Mouse (Mus musculus): Measurements from ENCODE around the gene Rnaset2a. TPM values are rescaled to one million over a fixed set of nuclear protein-coding genes. Genes with fewer than 3 reads are reported as not detected.
"Not testable (repeated sequence)": the region's sequence is repeated elsewhere in the genome, so short reads cannot be mapped to it uniquely, and the experiment has no call there.

The Rnaset2a gene
- total RNA-seq (2021) = 1 to 10 TPM; 4.6 to 5.1 TPM

DNA sequence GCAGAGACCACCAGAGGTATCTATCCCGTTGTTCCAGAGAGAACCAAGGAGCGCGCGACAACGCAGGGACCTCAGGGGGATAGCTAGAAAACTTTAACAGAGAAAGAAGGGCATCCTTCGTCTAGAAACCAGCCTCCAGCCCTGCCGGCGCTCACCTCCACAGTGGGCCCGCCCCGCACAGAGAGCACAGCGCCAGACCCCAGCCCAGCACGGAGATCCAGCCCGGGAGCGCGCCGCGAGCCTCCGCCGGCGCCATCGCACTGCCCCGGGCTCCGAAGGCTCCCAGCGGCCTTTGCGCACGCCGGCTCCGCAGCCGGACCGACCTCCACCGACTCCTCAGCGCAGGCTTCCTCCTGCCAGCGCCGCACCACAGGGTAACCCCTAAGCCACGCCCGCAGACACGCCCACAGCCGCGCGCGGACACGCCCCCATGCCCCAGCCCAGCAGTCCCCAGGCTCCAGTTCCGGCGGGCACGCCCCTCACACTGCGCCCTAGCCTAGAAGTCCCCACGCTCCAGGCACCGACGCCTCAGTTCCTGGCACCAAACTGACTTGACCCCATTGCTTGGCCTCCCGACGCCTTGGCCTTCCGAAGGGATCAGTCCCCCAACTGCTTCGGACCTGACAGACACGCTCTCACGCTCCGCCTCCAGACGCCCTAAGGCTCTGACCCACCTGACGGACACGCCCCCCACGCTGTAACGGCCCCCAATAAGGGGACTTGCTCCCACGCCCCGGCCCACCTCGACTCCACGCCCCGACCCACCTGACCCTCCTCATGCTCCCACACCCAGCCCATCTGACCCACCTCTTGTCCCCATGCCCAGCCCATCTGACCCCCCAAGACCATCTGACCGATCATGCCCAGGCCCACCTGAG, at the start of gene Rnaset2a, which contains the start of gene Gm49673:
Gene Rnaset2a, minus strand, starts transcription at position 659 of the 878 bp plus-strand sequence.
Gene Gm49673, minus strand, starts transcription at position 350 of the 878 bp plus-strand sequence.
- DNase-seq (ENCODE audit: low spot score in 2 of 2) = peak in 1 of 2 experiments; percentile 9
- intact Hi-C loops (cut with DNase I) = not testable (repeated sequence)

DNA sequence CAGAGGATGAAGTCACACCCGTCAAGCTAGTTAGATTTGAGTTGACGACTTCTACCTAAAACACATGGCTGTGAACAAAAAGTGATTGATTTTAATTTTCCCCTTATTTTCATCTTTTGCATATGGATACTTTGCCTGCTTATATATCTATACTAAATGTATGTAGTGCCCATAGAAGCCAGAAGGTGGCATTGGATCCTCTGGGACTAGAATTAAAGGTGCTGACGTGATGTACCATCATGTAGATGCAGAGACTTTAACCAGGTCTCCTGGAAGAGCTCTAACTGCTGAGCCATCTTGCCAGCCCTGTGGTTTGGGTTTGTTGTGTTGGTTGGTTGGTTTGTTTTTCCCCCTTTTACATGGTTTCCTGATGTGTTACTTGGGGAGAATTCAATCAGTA, 49.8 kb upstream of the Rnaset2a start:
- DNase-seq (ENCODE audit: low spot score in 2 of 2) = no peak
- intact Hi-C loops (cut with DNase I) = loop anchor here (10.0 kb wide), 1 partner anchor 87 kb away; the partner anchor contains the start of gene Mpc1

DNA sequence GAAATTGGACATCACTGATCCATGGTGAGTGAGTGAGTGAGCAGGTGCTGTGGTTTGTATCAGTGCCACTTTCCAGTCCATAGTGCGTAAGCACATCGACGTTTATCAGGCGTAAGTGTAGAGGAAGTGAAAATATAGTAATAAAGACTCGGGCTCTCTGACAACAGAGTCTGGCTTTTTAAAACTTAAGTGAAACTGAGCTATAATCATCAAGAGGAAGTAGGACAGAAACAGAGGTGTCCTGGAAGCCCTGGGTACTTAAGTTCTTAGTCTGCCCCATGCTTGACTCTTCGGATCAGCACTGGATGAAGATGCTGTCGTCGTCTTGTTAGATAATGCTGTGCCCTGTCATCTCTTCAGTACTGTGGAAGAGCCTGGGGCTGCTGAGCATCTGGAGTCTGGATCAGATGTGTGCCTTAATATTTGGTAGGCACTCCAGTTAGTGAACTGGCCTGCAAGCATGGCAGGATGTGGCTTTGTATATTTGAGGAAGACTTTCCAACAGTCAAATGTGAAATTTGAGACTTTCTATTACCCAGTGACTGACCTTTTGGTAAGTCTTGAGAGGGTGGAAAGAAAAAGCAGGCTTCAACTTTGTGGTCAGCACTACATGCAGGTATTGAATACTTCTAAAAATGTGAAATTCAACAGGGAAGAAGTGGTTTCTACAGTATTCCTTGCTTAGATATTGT, 47.9 kb upstream of the Rnaset2a start:
- intact Hi-C loops (cut with DNase I) = loop anchor here (10.0 kb wide), 1 partner anchor 89 kb away; the partner anchor contains the start of gene Mpc1
- DNase-seq (ENCODE audit: low spot score in 2 of 2) = no peak

DNA sequence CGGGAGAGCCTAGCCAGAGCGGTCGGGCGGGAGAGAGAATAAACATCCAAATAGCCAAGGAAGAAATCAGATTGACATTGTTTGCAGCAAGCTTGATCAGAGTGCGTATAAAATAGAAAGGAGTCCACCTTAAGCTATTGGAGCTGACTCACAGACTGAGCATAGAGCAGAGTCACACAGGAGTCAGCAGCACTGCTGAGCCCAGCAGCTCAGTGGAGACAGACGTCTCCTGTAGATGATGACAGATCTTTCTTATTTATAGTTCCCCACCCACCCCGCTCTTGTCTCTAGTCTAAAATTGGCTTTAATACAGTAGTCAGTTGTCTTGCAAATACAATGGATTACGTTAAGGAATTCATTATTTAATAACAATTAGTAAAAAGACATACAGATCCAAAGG, 45.8 kb upstream of the Rnaset2a start:
- no peak for DNase-seq (ENCODE audit: low spot score in 2 of 2)
- intact Hi-C loops (cut with DNase I) = loop anchor here (10.0 kb wide), 1 partner anchor 91 kb away; the partner anchor contains the start of gene Mpc1

DNA sequence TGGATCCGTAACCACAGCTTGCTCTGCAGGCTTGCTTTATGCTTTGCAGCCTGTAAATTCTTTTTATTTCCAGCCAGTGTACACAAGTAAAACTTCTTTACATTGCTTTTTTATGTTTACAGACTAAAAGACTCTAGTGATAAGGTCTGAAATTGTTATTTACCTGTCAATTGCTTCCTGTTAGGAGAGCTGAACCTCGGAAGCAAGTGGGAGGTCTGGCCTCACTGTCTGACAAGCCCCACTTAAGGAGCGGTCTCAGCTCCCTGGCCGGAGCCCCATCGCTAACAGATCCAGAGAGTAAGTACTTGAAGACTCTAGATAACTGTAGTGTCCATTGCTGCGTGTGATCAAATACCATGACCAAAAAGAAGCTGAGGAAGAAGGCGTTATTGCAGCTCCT, 36.3 kb upstream of the Rnaset2a start:
- intact Hi-C loops (cut with DNase I) = no loop called here
- DNase-seq (ENCODE audit: low spot score in 2 of 2) = no peak

DNA sequence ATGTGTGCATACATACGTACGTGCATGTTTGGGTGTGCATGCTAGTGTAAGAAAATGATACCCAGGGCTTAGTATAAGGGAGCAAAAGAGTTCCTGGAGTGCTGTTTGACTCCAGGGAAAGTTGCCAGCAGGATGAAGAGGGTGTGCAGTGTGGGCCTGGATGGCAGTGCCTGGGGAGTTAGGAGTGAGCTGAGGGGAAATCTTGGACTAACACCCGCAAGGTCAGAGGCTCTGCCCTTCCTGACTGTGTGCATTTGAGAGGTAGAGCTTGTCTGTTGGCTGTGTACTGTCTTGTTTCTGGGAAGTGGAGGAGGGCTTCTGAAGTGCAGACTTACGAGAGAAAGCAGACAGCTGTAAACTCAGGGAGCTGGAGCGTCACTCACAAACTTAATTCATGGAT, 35.9 kb upstream of the Rnaset2a start:
- DNase-seq (ENCODE audit: low spot score in 2 of 2) = no peak
- intact Hi-C loops (cut with DNase I) = no loop called here

DNA sequence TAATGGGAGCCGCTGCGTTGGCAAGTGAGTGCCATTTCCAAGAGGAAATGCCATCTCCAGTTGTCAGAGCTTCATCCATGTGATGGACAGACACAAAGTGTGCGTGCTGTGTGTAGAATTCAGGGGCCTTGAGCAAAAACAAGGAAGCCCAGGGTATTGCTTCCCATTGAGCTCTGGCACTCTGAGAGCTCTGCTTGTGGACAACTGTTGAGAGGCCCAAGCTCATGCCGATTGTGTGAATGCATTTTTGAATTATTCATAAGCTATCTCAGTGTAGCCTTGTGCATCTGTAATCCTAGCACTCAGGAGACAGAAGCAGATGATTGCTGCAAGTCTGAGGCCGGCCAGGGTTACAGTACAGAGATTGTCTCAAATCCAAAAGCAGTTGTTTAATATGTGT, 29.2 kb upstream of the Rnaset2a start:
- DNase-seq (ENCODE audit: low spot score in 2 of 2) = no peak
- intact Hi-C loops (cut with DNase I) = no loop called here

DNA sequence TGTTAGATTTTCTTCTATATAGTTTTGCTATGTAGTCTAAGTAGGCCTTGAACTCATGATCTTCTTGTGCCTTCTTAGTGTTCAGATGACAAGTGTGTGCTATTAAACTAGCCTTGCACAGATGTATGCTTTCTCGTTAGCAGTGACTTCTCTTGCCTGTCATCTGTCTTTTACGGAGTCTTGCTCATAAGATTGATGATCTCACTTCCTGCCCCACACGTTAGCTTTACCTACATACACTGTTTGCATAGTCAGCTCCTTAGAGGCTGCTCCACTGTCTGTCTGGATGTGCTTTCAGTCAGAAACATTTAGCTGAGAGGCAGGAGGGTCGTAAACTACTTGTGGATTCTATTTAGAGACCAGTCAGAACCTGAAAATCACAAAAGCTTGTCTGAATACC, 23.2 kb upstream of the Rnaset2a start:
- intact Hi-C loops (cut with DNase I) = no loop called here
- DNase-seq (ENCODE audit: low spot score in 2 of 2) = no peak

DNA sequence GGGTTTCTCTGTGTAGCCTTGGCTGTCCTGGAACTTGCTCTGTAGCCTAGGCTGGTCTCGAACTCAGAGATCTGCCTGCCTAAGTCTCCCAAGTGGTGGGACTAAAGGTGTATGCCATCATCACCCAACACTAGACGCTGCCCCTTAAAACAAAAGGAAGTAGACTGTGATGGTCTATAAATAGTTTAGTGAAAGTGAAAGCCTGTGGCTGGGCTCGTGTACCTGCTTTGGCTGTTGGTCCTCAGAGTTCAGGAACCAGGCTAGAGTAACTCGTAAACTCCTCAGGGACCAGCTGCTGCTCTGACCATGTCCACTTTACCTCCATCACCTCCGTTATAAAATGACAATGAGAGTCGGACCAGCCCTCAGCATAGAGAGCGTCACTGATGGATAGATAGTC, 22.4 kb upstream of the Rnaset2a start:
- DNase-seq (ENCODE audit: low spot score in 2 of 2) = no peak
- intact Hi-C loops (cut with DNase I) = no loop called here

DNA sequence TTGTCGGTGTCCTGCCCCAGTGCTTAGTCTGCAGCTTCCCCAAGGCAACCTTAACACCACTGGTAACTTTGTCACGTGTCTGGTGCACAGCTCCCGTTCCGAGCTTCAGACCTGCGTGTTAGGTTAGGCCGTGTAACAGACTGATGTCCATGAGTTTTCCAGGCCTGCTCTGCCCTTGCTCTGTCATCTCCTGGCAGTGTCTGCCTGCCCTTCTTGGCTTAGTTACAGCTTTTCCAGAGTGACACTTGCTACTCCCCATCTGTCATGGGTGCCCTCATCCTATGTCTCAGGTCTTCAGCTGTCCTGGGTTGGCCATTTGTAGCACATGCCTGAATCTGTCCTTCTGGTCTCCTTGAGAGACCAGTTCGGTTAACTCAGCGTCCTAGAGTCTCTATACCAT, 19.5 kb upstream of the Rnaset2a start:
- intact Hi-C loops (cut with DNase I); DNase-seq (ENCODE audit: low spot score in 2 of 2): not testable (repeated sequence)

DNA sequence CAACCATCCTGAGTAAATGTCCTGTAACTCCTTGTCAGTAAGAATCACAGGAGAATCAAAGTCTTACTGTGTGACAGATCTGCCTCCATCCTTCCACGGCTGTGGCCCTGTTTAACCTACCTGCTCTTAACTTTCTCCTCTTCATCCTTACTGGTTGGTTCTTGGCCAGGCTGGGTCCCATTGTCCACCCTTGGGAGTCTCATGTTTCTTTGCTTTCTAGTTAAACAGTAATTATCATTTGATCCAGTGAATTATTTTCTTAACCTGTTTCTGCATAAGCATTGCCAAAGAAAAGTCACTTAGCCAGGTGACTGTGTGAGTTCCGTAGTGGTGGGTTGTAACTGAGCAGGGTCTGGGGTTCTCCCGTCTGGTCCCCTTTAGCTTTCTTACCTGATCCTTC, 18.6 kb upstream of the Rnaset2a start:
- intact Hi-C loops (cut with DNase I) = not testable (repeated sequence)

DNA sequence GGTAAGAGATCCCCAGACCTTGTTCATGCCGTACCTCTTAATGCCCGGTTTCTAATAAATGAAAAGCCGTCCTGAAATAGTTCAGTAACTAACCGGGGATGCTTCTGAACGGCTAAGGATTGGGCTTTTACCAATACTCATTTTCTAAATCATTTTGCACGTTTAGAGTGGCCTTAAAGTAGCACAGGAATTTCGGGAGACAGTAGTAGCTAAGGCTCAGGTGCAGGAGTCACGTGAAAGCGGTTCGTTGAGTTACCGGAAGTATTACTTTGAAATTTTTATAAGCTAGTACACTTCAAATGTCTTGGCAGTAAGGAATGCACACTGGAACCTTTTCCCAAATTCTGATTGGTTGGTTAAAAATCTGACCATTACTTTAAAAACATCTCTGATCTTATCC, 18.1 kb upstream of the Rnaset2a start:
- intact Hi-C loops (cut with DNase I) = not testable (repeated sequence)

More for the DNA sequence above, 18.6 kb upstream of the Rnaset2a start:
- not testable (repeated sequence) for DNase-seq (ENCODE audit: low spot score in 2 of 2)

DNA sequence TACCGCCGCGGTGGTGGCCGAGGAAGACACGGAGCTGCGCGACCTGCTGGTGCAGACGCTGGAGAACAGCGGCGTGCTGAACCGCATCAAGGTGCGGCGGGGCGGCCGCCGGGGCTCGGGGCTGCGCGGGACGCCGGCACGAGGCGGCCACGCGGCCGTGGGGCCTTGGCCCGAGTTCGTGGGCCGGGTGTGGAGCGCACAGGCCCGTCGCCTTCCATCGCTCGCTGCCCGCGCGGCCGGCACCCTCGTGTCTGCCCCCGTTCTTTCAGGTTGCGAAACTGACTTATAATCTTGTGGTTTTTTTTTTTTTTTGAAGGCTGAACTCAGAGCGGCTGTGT, 17.7 kb upstream of the Rnaset2a start:
- DNase-seq (ENCODE audit: low spot score in 2 of 2) = peak; percentile 55 to 66
- intact Hi-C loops (cut with DNase I) = not testable (repeated sequence)

More for the DNA sequence above, 18.1 kb upstream of the Rnaset2a start:
- DNase-seq (ENCODE audit: low spot score in 2 of 2) = not testable (repeated sequence)

DNA sequence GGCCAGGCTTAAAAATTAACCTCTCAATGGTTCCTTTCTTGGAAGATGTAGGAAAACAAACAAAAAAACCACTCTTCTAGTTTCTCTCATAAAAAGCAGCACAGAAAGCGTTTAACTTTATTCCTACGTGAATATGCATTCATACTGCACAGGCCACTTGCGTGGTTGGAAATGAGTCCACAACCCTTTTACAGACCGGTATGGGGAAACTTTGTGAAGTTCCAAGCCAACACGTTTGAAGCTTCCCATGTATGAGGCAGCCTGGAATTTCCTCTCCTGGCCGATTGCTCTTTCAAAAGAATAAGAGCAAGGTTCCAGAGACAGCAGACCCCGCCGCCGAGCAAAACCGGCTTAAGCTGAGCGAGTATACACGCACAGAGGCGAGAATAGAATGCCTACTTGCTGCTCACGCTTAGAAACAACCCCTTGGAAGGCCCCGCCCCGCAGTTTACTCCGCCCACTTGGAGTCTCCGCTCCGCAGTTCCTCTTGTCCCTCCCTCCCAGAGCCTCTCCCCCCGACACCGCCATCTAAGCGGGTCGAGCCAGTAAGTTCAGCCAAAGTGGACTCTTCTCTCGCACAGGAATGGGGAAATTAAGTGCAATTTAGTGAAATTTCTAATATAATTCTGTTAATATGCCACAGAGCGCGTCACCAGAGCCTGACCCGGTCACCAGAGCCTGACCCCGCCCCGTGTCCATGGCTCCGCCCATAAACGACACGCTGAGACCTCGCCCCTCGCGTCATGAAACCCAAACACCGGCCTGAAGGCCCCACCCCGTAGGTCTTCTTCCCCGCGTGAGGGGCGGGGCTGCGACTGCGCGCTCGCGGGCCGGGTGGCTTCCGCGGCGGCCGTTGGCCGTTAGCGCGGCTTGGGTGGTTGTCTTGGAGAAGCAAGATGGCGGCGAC, 17.1 kb upstream of the Rnaset2a start, which contains the start of gene Fgfr1op:
Gene Fgfr1op, plus strand, starts transcription at position 801 of the 907 bp plus-strand sequence.
- intact Hi-C loops (cut with DNase I) = not testable (repeated sequence)
- DNase-seq (ENCODE audit: low spot score in 2 of 2) = peak; percentile 82 to 86

DNA sequence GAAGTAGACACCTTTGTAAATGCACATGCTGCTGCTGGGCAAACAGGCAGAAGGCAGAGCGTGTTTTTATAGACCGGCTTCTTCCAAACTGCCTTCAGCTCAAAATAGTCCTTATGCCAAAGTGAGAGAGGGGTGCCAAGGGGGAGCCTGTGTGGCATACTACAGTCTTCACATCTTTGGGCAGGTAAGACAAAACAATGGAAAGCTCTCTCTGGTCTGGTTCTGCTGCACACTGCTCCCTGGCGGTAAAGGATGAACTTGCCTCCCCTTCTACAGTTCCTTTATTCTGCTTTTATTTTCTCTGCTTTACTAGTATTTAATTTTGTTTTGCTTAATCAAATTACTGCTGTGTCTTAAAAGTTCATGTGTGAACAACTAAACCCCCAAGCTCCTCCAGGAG, 13.1 kb upstream of the Rnaset2a start:
- DNase-seq (ENCODE audit: low spot score in 2 of 2); intact Hi-C loops (cut with DNase I): not testable (repeated sequence)

DNA sequence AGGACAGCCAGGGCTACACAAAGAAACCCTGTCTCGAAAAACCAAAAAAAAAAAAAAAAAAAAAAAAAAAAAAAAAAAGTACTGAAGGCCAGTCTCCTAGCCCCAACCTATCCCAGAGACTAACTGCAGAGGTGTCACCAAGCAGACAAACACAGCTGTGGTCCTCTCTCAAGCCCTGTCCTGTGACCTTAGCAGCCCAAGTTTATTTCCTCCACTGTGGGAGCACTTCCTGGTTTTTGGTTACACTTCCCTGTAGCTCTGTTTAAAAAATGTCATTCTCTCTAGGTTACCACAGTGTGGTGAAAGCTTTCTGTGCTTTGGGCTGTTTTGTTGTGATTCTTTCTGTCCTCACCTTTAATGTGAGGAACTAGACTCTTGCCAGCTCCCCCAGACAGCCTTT, 10.7 kb upstream of the Rnaset2a start:
- intact Hi-C loops (cut with DNase I) = not testable (repeated sequence)

DNA sequence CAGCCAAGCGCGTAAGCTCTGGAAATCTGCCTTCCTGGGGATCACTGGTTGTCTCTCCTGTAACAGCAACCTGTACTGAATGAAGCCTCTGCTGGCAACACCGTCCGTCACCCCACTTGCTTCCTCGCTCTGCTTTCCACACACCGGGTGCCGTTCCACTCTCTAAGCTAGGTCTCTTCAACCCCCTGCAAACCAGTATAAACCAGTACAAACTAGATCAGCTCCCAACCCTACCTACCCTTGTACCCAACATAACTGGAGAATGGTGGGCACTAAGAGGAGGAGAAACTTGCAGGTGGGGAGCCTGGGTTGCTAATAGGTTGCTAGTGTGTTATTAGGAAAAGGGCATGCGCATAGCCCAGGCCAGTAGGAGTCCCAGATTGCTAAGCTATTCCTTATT, 8.1 kb upstream of the Rnaset2a start:
- intact Hi-C loops (cut with DNase I); DNase-seq (ENCODE audit: low spot score in 2 of 2): not testable (repeated sequence)

More for the DNA sequence above, 10.7 kb upstream of the Rnaset2a start:
- DNase-seq (ENCODE audit: low spot score in 2 of 2) = not testable (repeated sequence)

DNA sequence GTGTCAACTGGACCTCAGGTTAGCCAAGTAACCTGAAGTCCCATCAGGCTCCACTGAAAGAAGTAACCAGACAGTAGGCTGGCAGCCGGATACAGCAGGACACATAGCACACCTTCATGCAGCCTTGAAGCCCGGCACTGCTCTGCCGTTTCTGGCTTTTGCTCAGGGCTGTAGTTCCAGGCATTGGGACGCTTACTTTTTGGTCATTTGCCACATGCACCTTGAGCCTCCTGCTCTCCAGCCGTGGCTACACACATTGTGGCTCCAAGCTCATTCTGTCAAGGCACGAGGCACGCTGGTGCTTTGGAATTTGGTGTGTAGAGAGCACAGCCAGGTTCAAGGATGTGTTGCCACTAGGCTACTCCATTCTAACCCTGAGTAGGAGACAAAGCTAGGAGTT, 7.1 kb upstream of the Rnaset2a start:
- DNase-seq (ENCODE audit: low spot score in 2 of 2); intact Hi-C loops (cut with DNase I): not testable (repeated sequence)

DNA sequence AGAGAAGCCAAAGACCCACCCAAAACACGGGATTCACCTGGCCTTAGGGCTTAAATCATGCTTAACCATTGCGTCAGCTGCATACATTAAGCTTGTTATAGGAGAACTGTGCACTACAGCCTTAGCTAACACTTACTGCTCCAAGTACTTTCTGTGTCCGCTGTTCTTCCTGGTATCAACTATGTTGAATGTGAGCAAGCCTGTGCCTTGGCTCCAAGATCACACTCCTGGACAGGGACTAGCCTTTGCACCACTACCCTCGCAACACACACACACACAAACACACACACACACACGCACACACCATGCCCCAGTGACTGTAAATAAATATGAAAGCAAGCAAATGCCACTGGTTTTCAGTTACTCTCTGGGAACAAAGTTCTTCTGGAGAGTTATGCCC, 966 bp downstream of the Rnaset2a start:
- DNase-seq (ENCODE audit: low spot score in 2 of 2); intact Hi-C loops (cut with DNase I): not testable (repeated sequence)

All from left cerebral cortex, postnatal 36 days (tissue).